In genomic region chr12:16602271-16602670, GRCm38 (mm10) we compare ENCODE assay signal across 26 mouse cellular contexts. TPM values are rescaled to one million over a fixed set of nuclear protein-coding genes. Genes with fewer than 3 reads are reported as not detected.
"Had no signal": no experiment of that assay in that cellular context is flagged by ENCODE, and none has a peak within 500 bp of the region (broad histone marks: within the 10 kb centered on the region; RNA-seq: fewer than 3 reads in every experiment).

No protein-coding gene starts in this region.

- H3K27me3 ChIP-seq: heart, embryonic 12.5 days; hindbrain, embryonic 12.5 days; kidney, embryonic 15.5 days; limb, embryonic 12.5 days; liver, embryonic 13.5 days had no signal

- H3K4me1 ChIP-seq: heart, embryonic 10.5 days; heart, embryonic 12.5 days; limb, embryonic 10.5 days; limb, embryonic 12.5 days had no signal

- H3K27ac ChIP-seq: heart, embryonic 10.5 days; hindbrain, embryonic 10.5 days; hindbrain, embryonic 12.5 days; hindbrain, embryonic 14.5 days; kidney, embryonic 15.5 days; kidney, postnatal 0 days; left cerebral cortex, adult 2 months; limb, embryonic 10.5 days; limb, embryonic 12.5 days; liver, embryonic 13.5 days had no signal

- H3K36me3 ChIP-seq: heart, embryonic 10.5 days; heart, embryonic 12.5 days; hindbrain, embryonic 10.5 days; hindbrain, embryonic 12.5 days; kidney, embryonic 15.5 days; limb, embryonic 10.5 days; limb, embryonic 12.5 days; liver, embryonic 13.5 days had no signal

- DNase-seq: gastrocnemius, postnatal 25 days; heart, adult 18-20 months; heart, postnatal 10 days; heart, postnatal 4 days; kidney, adult 11 months; kidney, adult 2 months; kidney, adult 9 months; kidney, postnatal 14 days; kidney, postnatal 36 days; layer of hippocampus, adult 9-11 months; liver; liver, embryonic 13.5 days had no signal

- H3K4me3 ChIP-seq: heart, embryonic 10.5 days; heart, embryonic 12.5 days; hindbrain, embryonic 10.5 days; hindbrain, embryonic 12.5 days; kidney, embryonic 15.5 days; left cerebral cortex, adult 2 months; limb, embryonic 10.5 days; limb, embryonic 12.5 days; liver, embryonic 13.5 days had no signal

RNA-seq across cellular contexts. Expression of gene Ntsr2, which starts 50.9 kb away (rescaled TPM):
- total RNA-seq: granulocyte monocyte progenitor cell, adult 5-6 weeks had no signal
- polyA plus RNA-seq: heart, embryonic 10.5 days; heart, embryonic 12.5 days; hindbrain, embryonic 10.5 days; inflammation-experienced regulatory T-cells, adult 6 months; limb, embryonic 10.5 days; limb, embryonic 12.5 days; limb, embryonic 14.5 days; liver, embryonic 11.5 days; liver, embryonic 13.5 days had no signal
